8 mouse cellular contexts compared by ENCODE assay signal in the genomic region with DNA sequence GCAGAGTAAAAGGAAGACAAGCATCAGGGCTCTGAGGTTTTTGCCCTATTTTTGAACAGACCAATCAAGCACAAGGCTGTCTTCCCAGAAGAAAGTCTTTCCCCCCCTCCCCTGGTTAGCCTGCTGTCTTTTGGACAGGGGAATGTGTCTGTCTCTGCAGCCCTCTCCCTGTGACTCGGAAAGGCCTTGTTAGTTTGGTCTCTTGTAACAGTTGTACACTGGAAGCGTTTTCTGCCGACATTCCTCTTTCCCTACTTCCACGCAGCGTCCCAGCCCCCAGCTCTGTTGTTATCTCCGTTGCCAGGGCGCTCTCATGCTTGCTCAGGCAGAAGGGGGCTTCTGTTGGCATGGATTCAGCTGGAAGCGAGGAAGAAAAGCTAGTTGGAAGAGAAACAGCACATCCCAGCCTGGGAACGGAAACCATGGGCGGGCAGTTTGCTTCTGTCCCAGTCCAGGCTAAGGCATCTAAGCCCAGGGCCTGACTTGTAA. TPM values are rescaled to one million over a fixed set of nuclear protein-coding genes. Genes with fewer than 3 reads are reported as not detected.
DNase-seq lines count a peak whose midpoint lies in the region; ATAC-seq lines count a peak whose summit lies in the region.

No protein-coding gene starts in this region.

- no peaks in the 10 kb centered on the region for H3K9me3 ChIP-seq in forebrain, embryonic 15.5 days
- H3K9me3 ChIP-seq in hindbrain, embryonic 10.5 days, result no peaks in the 10 kb centered on the region

- H3K9ac ChIP-seq in forebrain, embryonic 15.5 days (replicated peaks), result peak overlapping the region; percentile 23

- no peaks in the 10 kb centered on the region for H3K36me3 ChIP-seq in forebrain, embryonic 15.5 days
- peaks cover 21% of the 10 kb centered on the region for H3K36me3 ChIP-seq in hindbrain, embryonic 10.5 days

- H3K4me2 ChIP-seq in forebrain, embryonic 15.5 days (replicated peaks), result peak overlapping the region; percentile 40

- peak; percentile 24 for DNase-seq in ES-CJ7 (ENCODE audit: low read depth, low spot score)
- peak; percentile 15 for DNase-seq in c-Kit-positive CD71-positive TER-119-positive erythroid progenitor cells, embryonic 14.5 days (ENCODE audit: low spot score)
- peak; percentile 77 for DNase-seq in hindbrain, embryonic 10.5 days (ENCODE audit: low spot score)
- peak; percentile 69 to 72 for DNase-seq in layer of hippocampus, postnatal 36 days
- DNase-seq in lung, postnatal 36 days, result peak; percentile 52
- DNase-seq in right cerebral cortex, postnatal 14 days, result peak; percentile 68
- DNase-seq in natural killer cell, adult 2 months (ENCODE audit: low spot score in 2 of 2), result no peak

- peaks cover 51% of the 10 kb centered on the region for H3K4me1 ChIP-seq in forebrain, embryonic 15.5 days
- peaks cover 48% of the 10 kb centered on the region for H3K4me1 ChIP-seq in hindbrain, embryonic 10.5 days (replicated peaks)

- no peaks in the 10 kb centered on the region for H3K27me3 ChIP-seq in forebrain, embryonic 15.5 days
- H3K27me3 ChIP-seq in hindbrain, embryonic 10.5 days (ENCODE audit: insufficient read depth, poor library complexity, severe bottlenecking), result no peaks in the 10 kb centered on the region

- WGBS in forebrain, embryonic 15.5 days, result under 1% methylated on average over 10 of the region's 10 CpGs
- 31% methylated on average over 10 of the region's 10 CpGs for WGBS in hindbrain, embryonic 10.5 days

- H3K27ac ChIP-seq in forebrain, embryonic 15.5 days (replicated peaks), result peak overlapping the region; percentile 91
- peak overlapping the region; percentile 86 for H3K27ac ChIP-seq in hindbrain, embryonic 10.5 days

- ATAC-seq in forebrain, embryonic 15.5 days (replicated peaks), result peak; percentile 85

- H3K4me3 ChIP-seq in forebrain, embryonic 15.5 days, result peak overlapping the region; percentile 21; the same call in 1 of the 2 replicates
- H3K4me3 ChIP-seq in hindbrain, embryonic 10.5 days, result peak overlapping the region; percentile 38

RNA-seq across cellular contexts. Expression of a gene that starts 26.2 kb away (rescaled TPM):
- polyA plus RNA-seq in forebrain, embryonic 15.5 days (2015; fragmentation: Nextera tagmentation; extraction: Ambion mirVana), result 23.9 and 25.0 TPM in 2 replicates
- polyA plus RNA-seq in hindbrain, embryonic 10.5 days (2016; fragmentation: Nextera tagmentation; extraction: Ambion mirVana), result 13.3 and 18.1 TPM in 2 replicates
- total RNA-seq in layer of hippocampus, postnatal 36 days (2021), result 100 to 1,000 TPM; 212 to 220 TPM

Comparison
In these comparisons a context has a peak if more than half of its experiments do, and no peak if none do; other contexts are left out.
1. DNase-seq: peak in ES-CJ7 (single experiment), c-Kit-positive CD71-positive TER-119-positive erythroid progenitor cells, embryonic 14.5 days (single experiment), hindbrain, embryonic 10.5 days (single experiment), layer of hippocampus, postnatal 36 days (2 of 2), lung, postnatal 36 days (single experiment) and right cerebral cortex, postnatal 14 days (single experiment); none in natural killer cell, adult 2 months (0 of 2).